Mouse (Mus musculus): ENCODE data around the gene Tgif1.

Tgif1 gene

DNA sequence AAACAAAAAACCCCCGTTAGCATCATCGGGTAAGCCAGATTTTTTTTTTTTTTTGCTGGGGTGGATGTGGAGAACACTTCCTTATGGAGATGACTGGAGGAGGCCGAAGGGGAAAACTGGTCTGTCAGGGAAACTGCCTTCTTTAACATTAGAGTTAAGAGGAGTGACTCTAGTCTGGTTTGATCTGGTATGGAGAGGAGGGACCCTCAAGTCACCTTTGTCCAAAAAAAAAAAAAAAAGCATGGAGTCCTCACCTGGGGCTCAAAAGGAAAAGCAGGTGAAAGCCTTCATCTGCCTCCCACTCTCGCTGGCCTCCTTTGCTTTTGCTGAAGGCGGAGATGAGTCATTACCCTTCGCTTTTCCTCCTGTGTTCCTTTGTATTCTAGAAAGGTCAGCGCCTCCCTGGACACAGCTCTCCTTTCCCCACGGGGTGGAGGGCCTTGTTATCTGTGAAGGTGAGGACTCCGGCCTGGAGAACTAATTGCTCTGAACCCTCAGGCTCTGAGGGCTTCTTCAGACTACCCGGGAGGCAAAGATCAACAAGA, 11.8 kb upstream of the Tgif1 start:
- no peak for DNase-seq

GRCm38 (mm10) chr17:70864645-70865044, 11.3 kb upstream of the Tgif1 start:
- DNase-seq = no peak

GRCm38 (mm10) chr17:70864117-70864516, 10.8 kb upstream of the Tgif1 start:
- no peak for DNase-seq

DNA sequence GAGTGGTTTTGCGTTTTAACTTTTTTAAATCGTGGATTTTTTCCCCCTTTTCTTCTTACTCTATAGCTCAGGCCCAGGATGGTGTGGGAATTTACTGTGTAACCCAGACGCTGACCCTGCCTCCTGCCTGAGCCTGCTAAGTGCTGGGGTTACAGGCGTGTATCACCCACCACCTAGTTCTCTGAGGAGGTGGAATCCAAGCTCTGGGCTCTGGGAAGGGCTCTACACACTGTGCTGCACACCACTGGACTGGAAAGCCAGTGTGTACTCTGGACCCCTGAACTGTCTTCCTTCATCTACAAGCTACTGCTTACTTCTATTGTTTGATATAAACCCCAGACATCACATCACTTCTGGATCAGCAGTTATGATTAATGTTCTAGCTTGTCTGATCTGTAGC, 5.5 kb upstream of the Tgif1 start:
- DNase-seq = no peak

DNA sequence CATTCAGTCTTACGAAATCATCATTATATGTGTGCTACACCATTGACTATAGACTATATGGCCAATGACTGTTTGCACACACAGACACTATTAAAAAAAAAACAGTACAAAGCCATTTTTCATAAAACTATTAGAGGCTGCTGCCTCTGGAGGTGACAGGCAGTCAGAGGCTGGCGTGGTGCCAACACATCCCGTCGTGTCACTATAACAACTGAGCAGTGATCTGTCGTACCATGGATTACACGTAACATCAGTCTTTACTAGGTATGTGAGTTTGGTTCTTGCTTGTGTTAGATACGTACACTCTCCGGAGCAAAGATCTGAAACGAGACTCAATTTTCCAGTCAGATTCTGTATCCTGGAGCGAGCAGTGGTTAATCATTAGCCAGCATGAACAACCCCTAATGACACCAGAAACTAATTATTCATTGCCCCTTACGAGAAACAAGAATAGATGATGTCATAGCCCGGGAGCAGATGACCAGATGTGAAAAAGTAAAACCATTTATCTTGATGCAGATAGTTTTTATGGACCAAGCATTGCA, 3.6 kb upstream of the Tgif1 start:
- no peak for DNase-seq

- DNase-seq = no peak
Measured at GRCm38 (mm10) chr17:70854021-70854420, 675 bp upstream of the Tgif1 start.

DNA sequence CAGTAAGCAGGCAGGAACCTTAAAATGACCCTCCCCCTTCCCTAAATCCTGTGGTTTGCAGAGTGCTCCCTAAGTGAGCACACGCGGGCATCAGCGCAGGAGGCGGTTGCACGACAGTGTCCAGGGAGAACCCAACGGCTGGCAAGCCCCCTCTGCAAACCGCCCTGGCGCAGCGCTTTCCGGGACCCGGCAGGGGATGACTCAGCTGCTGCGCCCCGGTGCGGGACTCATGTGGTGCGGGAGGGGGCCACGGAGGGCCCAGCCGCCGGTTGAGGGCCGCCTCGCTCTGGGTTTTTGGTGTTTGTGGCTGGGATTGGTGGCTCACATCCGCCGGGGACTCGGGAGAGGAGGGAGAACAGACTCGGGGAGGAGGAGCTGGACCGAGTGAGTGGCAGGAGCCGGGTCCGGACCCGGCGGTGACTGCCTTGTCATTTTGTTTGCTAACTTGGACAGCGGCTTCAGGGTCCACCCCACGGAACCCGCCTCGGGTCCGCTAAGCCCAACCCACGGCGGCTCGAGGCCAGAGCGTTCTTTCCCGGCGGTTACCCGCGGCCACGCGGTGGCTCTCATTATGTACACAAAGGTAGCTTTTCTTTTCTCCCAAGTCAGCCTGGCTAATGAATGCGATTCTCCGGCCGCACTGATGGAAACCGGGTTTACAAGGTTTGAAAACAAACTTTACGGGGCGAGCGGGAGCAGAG, 510 bp downstream of the Tgif1 start:
- peak; percentile 81 for DNase-seq

DNA sequence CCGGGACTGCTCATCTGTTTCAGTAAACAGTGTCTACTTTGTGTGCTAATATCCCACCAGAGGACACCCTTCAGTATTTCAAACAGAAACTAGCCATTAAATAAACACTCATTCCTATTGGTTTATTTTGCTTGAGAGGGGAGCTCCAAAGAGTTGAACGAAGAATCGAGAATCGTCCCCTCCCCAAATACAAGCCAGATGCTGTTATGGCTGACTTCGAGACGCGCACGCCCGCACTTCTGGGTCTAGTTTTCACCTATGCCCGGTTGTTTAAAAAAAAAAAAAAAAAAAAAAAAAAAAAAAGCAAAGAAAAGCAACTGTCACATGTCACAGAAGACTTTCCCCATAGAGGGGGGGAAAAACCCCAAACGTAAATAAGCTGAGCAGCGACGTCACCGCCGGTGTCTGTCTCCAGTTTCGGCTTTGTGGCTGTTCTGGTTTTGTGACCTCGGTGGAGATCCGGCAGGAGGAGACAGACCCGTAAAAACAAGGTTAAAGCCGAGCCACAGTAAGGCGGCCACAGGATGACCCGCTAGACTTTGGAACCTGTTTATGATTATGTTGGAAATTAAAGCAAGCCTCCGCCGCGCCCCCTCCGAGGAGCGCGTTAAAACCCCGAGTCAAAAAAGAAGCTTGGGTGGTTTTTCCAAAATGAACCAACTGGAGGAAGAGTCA, 1.2 kb downstream of the Tgif1 start:
- DNase-seq = peak; percentile 62

GRCm38 (mm10) chr17:70850996-70851991, 2.1 kb downstream of the Tgif1 start:
- peak; percentile 81 for DNase-seq

DNA sequence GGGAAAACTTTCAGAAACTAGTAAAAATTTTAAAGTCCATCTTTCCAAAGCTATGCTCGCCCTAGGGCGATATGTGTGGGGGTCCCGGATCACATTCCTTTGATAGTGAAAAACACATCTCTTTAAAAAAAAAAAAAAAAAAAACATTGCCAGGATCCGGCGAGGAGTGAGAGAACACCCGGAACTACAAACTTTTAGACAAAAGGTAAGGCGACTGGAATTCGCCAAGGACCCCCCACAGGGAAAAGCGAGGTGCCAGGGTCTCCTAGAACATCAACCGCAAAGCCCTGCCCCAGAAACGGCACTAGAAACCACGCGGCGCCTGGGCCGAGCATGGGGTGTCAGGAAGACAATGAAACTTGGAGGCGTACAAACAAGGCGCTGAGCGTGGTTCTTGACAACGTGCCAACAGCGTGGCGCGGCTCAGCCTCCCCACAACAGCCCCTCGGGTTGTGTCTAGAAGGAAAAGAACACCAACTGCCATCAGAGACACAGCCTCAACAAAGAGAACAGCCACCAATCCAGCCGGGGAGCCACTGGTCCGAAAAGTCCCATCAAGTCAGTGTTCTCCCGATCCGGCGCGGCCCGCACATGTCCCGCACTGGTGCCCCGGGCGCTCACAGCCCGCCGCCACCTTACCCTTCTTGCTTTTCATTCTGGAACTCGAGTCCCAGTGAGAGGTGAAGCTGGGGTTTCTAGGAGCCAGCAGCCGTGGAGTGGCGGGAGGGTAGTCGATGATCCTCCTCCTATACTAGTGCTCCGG, 2.9 kb downstream of the Tgif1 start:
- DNase-seq = peak; percentile 75

DNA sequence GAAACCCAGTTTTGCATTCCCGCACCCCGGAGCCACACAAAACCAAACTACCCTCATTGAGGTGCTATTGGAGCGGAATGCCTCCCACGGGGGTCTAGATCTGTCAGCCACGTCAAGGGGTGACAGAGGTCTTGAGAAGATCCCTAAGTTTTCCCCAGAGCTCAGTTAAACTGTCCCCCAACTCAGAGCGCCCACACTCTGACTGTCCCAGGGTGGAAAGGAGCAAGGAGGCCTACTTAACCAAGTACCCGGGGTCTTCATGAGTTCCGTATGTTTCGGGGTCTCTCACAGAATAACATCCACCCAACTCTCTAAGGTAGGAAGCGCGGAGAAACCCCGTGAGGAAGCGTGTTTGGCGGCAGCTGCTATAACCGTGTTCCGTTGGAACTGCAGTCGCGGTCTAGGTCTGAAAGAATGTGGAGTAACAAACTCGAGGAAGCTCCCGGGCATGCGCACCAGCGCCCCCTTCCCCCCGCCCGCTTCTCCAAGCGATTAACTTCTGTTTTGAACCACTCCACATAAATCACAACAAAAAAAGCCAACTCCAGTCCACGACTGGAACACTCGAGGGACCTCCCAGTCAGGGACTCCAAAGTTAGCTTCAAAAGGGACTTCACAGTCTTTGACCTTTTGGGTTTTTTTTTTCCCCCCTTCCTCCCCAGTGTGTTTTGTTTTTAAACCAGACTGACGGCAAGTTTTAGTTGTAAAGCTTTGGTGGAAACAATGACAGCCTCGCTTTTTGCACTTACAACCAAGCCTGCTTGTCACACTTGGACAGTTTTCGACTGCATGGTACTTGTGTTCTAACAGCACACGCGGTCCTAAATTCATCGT, 3.7 kb downstream of the Tgif1 start:
- DNase-seq = peak; percentile 92

DNA sequence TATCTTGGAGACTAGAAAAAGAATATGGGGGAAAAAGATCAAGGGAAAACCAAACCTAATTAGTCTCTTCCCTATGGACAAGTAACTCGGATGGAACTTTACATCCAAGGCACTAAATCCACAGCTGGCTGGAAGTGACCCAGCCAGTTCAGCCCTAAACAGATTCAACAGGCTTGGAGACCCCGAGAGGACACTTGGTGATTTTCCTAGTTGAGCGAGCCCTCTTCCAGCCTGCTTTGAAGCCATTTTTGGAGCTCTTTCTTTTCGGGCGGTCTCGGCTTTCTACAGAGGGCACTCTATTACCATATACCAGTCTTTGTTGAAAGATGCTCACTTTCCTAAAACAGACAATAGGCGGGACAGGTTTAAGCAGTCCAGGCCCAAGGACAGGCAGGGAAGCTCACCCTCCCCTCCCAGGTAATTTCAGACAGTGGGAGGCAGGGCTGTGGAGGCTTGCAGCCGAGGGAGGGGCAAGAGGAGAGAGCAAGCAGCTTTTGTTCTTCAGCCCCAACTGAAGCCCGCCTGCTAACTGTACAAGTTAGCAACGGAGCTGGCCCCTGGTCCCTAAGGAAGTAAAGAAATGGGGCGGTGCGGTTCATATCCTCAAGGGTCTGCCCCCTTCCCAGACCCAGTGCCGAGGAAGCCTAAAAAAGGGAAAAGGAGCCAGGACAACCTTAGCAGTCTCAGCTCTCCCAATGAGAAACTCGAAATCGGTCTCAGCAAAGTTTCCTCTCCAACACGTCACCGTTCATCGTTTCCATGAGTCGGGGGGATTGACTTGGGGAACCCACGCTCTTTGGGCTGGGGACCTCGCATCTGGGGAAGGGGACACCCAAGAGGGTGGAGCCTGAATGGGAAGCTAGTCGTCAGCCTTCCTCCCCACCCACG, 4.6 kb downstream of the Tgif1 start:
- DNase-seq = peak; percentile 70

DNA sequence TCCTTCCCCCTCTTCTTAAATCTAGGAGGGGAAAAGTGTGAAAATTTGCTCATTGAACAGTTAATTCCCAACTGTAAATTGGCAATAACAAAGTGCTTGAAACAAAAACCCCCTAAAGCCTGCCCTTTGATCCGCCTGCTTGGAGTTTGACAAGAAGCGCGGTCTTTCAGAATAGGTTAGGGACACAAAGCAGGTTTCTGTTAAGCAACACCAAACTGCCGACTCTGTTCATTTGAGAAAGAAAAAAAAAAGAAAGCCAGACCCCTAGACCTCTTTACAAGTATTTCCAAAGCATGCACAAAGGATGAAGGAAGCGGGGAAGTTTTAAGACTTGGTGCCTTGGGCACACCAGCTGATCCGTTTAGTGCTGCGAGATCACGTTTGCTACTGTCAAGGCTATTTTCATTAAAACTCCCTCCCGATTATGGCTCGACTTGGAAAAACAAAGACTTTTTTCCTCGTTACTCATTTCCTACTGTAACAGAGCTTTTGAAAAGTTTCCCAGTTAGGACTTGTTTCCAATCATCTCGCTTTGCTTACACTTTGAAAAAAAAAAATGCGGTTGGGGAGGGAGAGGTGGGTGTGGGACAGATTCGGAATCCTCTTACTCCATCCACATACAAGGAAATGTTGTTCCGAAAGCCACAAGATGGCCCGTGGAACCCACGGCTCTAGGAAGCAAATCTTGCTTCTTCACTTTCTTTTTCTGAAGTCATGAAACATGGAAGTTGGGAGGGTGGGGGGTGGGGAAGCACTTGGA, 5.4 kb downstream of the Tgif1 start:
- peak; percentile 24 for DNase-seq

- DNase-seq = peak; percentile 72
Measured at GRCm38 (mm10) chr17:70847086-70847485, 6.3 kb downstream of the Tgif1 start.

DNA sequence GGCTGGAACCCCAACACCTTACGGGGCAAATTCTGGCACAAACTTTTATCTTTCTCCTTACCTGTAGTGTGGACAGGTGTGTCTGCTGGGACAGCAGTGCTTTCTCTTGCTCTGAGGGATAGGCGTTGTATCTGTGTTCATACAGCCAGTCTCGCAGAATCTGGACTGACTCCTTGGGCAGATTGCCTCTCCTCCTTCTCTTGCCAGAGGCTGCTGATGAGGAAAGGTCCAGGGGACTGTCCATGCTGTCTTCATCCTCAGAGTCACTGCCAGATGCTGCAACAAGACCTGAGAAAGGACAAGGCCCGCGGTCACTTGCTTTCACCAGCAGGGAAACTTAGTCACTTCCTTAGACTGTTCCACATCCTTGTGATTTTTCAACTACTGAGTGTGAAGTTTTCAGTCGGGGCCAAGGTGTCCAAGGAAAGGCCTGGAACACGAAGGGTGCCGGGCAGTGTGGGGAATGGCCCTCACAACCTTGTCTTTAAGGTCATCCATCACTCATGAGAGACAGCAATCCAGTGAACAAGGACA, 7.2 kb downstream of the Tgif1 start:
- DNase-seq = peak; percentile 11

DNA sequence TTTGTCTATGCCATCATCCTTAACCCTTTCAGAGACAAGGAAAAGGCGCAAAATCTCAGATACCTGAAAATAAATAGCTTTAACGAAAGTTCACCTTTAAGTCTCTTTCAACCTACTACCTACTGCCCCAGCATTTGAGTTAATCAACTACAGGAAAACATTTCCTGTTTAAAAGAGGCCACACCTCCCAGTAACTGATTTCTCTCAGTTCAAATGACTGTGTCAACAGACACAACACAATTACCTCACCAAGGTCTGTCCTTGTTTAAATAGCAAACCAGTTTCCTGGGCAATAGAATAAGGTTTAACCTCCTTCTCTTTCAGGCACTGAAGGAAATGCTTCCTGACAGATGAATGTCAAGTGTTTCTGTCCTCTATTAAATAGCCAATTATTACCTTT, 7.8 kb downstream of the Tgif1 start:
- DNase-seq = no peak

DNA sequence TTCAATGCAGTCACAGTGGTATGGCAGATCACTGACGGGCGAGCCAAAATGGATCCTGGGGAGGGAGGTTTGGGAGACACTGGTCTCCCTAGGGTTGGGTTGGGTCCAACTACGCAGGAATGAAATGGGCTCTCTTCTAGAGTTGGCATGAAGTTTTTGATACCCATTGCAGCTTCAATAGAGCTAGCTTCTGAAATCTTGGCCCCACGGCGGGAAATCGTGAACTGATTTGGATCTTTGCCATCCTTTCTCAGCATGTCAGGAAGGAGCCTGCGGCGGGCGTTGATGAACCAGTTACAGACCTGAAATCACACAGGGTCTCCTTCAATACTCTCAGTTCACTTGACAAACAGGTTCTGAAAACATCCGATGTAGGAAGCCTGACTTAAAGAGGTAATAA, 8.4 kb downstream of the Tgif1 start:
- no peak for DNase-seq

DNA sequence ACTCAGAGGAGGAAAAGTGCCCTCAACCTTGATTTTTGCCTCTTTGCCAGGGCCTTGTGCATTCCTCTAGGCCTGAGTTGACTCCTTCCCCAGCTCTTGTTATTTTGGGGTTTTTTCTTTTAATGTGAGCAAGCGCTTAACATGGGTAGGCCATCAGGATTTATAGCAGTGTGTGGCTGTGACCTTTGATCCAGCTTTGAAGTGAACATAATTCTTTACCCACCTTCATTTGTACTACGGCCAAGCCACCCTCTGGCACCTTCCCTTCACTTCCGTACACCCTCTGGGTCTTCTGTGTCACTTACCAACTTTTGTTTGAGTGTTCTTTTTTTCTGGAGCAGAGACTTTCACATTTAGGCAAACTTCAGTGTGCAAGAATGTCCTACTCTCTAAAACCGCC, 10.1 kb downstream of the Tgif1 start:
- no peak for DNase-seq

DNA sequence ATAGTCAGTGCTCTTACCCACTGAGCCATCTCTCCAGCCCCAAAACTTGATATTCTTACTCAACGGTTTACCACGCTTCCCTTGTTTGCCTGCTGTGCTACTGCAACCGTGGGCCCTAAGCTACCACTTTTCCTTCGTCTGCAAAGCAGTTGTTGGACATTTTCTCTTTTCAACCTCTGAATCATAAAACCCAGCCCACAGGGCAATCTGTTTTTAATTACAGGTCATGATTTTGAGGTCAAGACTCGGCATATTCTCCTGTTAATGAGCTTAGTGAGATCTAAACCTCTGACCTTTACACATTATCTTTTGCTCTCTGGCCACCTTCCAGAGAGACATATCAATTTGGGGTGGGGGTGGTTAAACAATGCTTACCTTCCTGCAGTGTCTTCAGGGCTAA, 14.8 kb downstream of the Tgif1 start:
- no peak for DNase-seq
